Mouse (Mus musculus) lung, postnatal 0 days (tissue): Measurements from ENCODE around the gene Smap2.

ENCODE experiments used
- CTCF ChIP-seq: IDR thresholded peaks from 2 replicates; pipeline ENCODE4 v1.5.1; 2016; ENCODE audit warnings: antibody characterized with exemption, mild to moderate bottlenecking
- EP300 ChIP-seq: IDR thresholded peaks from 2 replicates; pipeline ENCODE4 v1.6.1; 2016; ENCODE audit warnings: antibody characterized with exemption, mild to moderate bottlenecking, control low read depth

GRCm38 (mm10) chr4:121001659-121002058, 15.4 kb downstream of the Smap2 start:
- TF ChIP-seq CTCF (no peak), EP300 (no peak)
